Mouse (Mus musculus): ENCODE data around the gene Ntf5. TPM values are rescaled to one million over a fixed set of nuclear protein-coding genes. Genes with fewer than 3 reads are reported as not detected.
A peak's percentile ranks its signal among the peaks of the same experiment; 100 is the strongest.

The Ntf5 gene
- polyA plus RNA-seq, 1 experiment from 2014 or later = 5.2 TPM

DNA sequence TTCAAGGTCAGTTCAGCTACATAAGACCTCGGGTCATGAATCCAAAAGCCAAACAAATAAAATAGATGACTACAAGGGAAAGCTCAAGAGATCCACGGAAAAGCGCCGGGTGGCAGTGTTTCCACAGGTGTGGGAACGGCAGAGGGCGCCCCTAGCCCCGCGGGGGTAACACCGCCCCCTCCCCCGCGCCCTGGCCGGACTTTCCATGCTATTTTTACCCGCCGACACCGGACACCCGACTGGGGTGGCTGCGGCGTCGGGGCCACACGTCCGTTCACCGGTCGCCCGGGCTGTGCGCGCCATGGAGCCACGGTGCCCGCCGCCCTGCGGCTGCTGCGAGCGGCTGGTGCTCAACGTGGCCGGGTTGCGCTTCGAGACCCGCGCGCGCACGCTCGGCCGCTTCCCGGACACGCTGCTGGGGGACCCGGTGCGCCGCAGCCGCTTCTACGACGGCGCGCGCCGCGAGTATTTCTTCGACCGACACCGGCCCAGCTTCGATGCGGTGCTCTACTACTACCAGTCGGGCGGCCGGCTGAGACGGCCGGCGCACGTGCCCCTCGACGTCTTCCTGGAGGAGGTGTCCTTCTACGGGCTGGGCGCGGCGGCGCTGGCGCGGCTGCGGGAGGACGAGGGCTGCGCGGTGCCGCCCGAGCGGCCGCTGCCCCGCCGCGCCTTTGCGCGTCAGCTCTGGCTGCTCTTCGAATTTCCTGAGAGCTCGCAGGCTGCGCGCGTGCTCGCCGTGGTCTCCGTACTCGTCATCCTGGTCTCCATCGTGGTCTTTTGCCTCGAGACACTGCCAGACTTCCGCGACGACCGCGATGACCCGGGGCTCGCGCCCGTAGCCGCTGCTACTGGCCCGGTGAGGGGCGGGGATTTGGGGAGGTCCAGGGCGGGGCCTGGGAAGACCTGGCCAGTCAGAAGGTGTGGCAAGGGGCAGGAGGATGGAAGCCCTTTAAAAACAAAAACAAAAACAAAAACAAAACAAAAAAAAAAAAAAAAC is 7.0 kb upstream of the Ntf5 start:
- Histone ChIP-seq H3K27me3 (peaks cover 66% of the 10 kb centered on the region), H3K36me3 (no peaks in the 10 kb centered on the region), H3K27ac (no peak overlapping the region), H3K4me3 (peak overlapping the region; percentile 40), H3K4me1 (0 out of 2 replicates have a peak, but pooled peaks cover 4% of the 10 kb centered on the region), H3K9me3 (no peaks in the 10 kb centered on the region), H3K9ac (peak overlapping the region; percentile 33), H3K4me2 (replicated peaks) (peak overlapping the region; percentile 63)
- 2% methylated on average over 113 of the region's 114 CpGs for WGBS
- ATAC-seq (ENCODE audit: insufficient number of reproducible peaks, insufficient read depth, low FRiP score, low TSS enrichment) = no peak

DNA sequence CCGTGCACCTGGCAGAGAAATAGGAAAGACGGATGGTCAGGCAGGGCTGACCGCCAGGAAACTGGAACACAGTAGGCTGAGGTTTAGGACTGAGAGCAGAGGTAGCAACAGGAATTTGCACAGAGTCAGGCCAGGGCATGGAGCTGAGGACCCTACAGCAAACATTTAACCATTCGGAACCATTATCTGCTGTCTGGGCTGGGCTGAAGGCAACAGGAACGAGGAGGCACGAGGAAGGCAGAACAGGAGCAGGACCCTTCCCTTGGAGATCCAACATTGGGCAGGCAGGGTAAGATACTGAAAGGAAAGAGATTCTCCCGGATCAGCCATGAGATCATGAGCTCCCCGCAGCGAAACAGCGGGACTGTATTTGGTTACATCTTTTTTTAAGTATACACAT is 5.7 kb upstream of the Ntf5 start:
- Histone ChIP-seq H3K27ac (no peak overlapping the region), H3K36me3 (no peaks in the 10 kb centered on the region), H3K9me3 (no peaks in the 10 kb centered on the region), H3K4me1 (0 out of 2 replicates have a peak, but pooled peaks cover 4% of the 10 kb centered on the region), H3K4me2 (replicated peaks) (no peak overlapping the region), H3K4me3 (no peak overlapping the region), H3K9ac (no peak overlapping the region), H3K27me3 (peaks cover 77% of the 10 kb centered on the region)
- no peak for ATAC-seq (ENCODE audit: insufficient number of reproducible peaks, insufficient read depth, low FRiP score, low TSS enrichment)
- WGBS = 82% methylated on average over 10 of the region's 10 CpGs

DNA sequence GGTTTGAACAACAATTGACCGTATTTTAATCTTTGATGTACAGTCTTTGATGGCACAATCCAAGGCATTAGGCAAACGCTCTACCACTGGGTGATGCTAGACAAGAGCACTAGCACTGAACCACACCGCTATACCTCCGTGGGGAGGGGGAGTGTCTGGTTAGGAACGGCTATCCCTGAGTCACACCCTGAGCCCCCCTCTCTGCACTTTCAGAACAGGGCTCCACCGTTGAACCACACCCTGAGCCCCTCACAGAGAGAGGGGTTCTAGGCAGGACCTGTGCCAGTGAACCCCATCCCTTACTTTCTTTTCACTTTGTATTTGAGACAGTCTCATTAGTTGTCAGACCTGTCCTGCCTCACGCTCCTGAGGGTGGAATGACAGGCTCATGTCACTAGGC is 5.1 kb upstream of the Ntf5 start:
- H3K27ac ChIP-seq = no peak overlapping the region
- 71% methylated on average over 7 of the region's 7 CpGs for WGBS
- no peak overlapping the region for H3K4me3 ChIP-seq
- peaks cover 82% of the 10 kb centered on the region for H3K27me3 ChIP-seq
- no peaks in the 10 kb centered on the region for H3K9me3 ChIP-seq
- no peak overlapping the region for H3K4me2 ChIP-seq (replicated peaks)
- no peak for ATAC-seq (ENCODE audit: insufficient number of reproducible peaks, insufficient read depth, low FRiP score, low TSS enrichment)
- no peak overlapping the region for H3K9ac ChIP-seq
- H3K4me1 ChIP-seq = peaks cover 9% of the 10 kb centered on the region; the same call in 1 of the 2 replicates
- no peaks in the 10 kb centered on the region for H3K36me3 ChIP-seq

DNA sequence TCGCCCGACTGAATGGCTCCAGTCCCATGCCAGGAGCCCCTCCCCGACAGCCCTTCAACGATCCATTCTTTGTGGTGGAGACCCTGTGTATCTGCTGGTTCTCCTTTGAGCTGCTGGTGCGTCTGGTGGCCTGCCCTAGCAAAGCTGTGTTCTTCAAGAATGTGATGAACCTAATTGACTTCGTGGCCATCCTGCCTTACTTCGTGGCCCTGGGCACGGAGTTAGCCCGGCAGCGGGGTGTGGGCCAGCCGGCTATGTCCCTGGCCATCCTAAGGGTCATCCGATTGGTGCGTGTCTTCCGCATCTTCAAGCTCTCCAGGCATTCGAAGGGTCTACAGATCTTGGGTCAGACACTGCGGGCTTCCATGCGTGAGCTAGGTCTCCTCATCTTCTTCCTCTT is 4.5 kb upstream of the Ntf5 start:
- Histone ChIP-seq H3K27me3 (peaks cover 88% of the 10 kb centered on the region), H3K36me3 (no peaks in the 10 kb centered on the region), H3K4me3 (no peak overlapping the region), H3K9ac (no peak overlapping the region), H3K4me1 (peaks cover 15% of the 10 kb centered on the region), H3K9me3 (no peaks in the 10 kb centered on the region), H3K4me2 (replicated peaks) (no peak overlapping the region), H3K27ac (no peak overlapping the region)
- 87% methylated on average over 17 of the region's 17 CpGs for WGBS
- no peak for ATAC-seq (ENCODE audit: insufficient number of reproducible peaks, insufficient read depth, low FRiP score, low TSS enrichment)

- no peak overlapping the region for H3K4me2 ChIP-seq (replicated peaks)
- H3K9me3 ChIP-seq = no peaks in the 10 kb centered on the region
- no peak overlapping the region for H3K4me3 ChIP-seq
- H3K4me1 ChIP-seq = peaks cover 19% of the 10 kb centered on the region
- H3K27me3 ChIP-seq = peaks cover 95% of the 10 kb centered on the region
- ATAC-seq (ENCODE audit: insufficient number of reproducible peaks, insufficient read depth, low FRiP score, low TSS enrichment) = no peak
- WGBS = 87% methylated on average over 8 of the region's 8 CpGs
- H3K36me3 ChIP-seq = no peaks in the 10 kb centered on the region
- H3K27ac ChIP-seq = no peak overlapping the region
- no peak overlapping the region for H3K9ac ChIP-seq
Observed at GRCm38 (mm10) chr7:45409497-45410163, 3.9 kb upstream of the Ntf5 start.

- H3K4me3 ChIP-seq = no peak overlapping the region
- no peaks in the 10 kb centered on the region for H3K36me3 ChIP-seq
- 81% methylated on average over 2 of the region's 2 CpGs for WGBS
- H3K4me2 ChIP-seq (replicated peaks) = no peak overlapping the region
- H3K27ac ChIP-seq = no peak overlapping the region
- no peak overlapping the region for H3K9ac ChIP-seq
- H3K9me3 ChIP-seq = no peaks in the 10 kb centered on the region
- peaks cover 97% of the 10 kb centered on the region for H3K27me3 ChIP-seq
- ATAC-seq (ENCODE audit: insufficient number of reproducible peaks, insufficient read depth, low FRiP score, low TSS enrichment) = no peak
- peaks cover 23% of the 10 kb centered on the region for H3K4me1 ChIP-seq
Observed at GRCm38 (mm10) chr7:45412421-45412820, 1.1 kb upstream of the Ntf5 start.

- H3K36me3 ChIP-seq = no peaks in the 10 kb centered on the region
- peak overlapping the region; percentile 72 for H3K9ac ChIP-seq
- H3K4me3 ChIP-seq = peak overlapping the region; percentile 57
- H3K4me2 ChIP-seq (replicated peaks) = peak overlapping the region; percentile 91
- H3K4me1 ChIP-seq = peaks cover 35% of the 10 kb centered on the region
- no peaks in the 10 kb centered on the region for H3K9me3 ChIP-seq
- peak overlapping the region; percentile 77 for H3K27ac ChIP-seq
- 0 out of 2 replicates have a peak, but pooled peaks have one; percentile 22 for ATAC-seq (ENCODE audit: insufficient number of reproducible peaks, insufficient read depth, low FRiP score, low TSS enrichment)
- H3K27me3 ChIP-seq = peaks cover 97% of the 10 kb centered on the region
- WGBS = 2% methylated on average over 26 of the region's 27 CpGs
Observed at GRCm38 (mm10) chr7:45413864-45414739, 607 bp downstream of the Ntf5 start.

- Histone ChIP-seq H3K4me2 (replicated peaks) (no peak overlapping the region), H3K36me3 (no peaks in the 10 kb centered on the region), H3K4me1 (peaks cover 36% of the 10 kb centered on the region), H3K4me3 (peak overlapping the region; percentile 57; the same call in 1 of the 2 replicates), H3K9me3 (no peaks in the 10 kb centered on the region), H3K27ac (no peak overlapping the region), H3K9ac (no peak overlapping the region), H3K27me3 (peaks cover 95% of the 10 kb centered on the region)
- no peak for ATAC-seq (ENCODE audit: insufficient number of reproducible peaks, insufficient read depth, low FRiP score, low TSS enrichment)
- 44% methylated on average over 12 of the region's 12 CpGs for WGBS
Observed at GRCm38 (mm10) chr7:45414740-45415224, 1.3 kb downstream of the Ntf5 start.

DNA sequence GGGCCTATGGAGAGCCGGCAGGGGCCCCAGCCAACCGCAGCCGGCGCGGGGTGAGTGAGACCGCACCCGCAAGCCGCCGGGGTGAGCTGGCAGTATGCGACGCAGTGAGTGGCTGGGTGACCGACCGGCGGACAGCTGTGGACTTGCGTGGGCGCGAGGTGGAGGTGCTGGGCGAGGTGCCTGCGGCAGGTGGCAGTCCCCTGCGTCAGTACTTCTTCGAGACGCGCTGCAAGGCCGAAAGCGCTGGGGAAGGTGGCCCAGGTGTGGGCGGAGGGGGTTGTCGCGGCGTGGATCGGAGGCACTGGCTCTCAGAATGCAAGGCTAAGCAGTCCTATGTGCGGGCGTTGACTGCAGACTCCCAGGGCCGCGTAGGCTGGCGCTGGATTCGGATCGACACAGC is 2.1 kb downstream of the Ntf5 start:
- Histone ChIP-seq H3K4me2 (replicated peaks) (peak overlapping the region; percentile 34), H3K27ac (no peak overlapping the region), H3K9ac (peak overlapping the region; percentile 27; the same call in 1 of the 2 replicates), H3K27me3 (peaks cover 95% of the 10 kb centered on the region), H3K4me3 (peak overlapping the region; percentile 20), H3K9me3 (no peaks in the 10 kb centered on the region), H3K4me1 (peaks cover 45% of the 10 kb centered on the region), H3K36me3 (peaks cover 1% of the 10 kb centered on the region; the same call in 1 of the 2 replicates)
- ATAC-seq (ENCODE audit: insufficient number of reproducible peaks, insufficient read depth, low FRiP score, low TSS enrichment) = no peak
- 13% methylated on average over 37 of the region's 37 CpGs for WGBS

DNA sequence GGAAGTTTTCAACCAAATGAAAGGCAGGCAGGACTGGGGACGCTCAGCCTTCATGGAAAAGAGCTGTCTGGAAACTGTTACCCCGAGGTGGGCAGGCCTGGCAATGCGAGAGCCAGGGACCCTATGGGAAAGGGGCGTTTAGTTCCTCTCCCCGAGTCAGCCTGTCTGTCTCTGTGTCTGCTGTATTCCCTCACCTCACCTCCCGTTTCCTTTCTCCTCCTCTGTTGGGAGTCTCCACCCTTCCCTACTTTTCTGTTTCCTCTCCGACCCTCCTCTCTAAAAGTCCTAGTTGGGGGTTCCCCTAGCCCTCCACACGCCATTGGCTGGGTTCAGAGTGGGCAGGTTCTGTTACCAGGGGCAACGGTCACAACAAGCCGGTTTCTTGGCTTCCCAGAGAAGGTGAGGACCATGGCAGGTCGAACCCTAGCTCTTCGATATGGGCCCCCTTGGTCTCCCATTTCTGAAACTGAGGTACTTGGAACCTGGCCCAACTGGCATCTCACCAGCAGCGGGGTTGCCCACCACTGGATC is 4.5 kb downstream of the Ntf5 start:
- WGBS = 8% methylated on average over 13 of the region's 13 CpGs
- Histone ChIP-seq H3K4me2 (replicated peaks) (peak overlapping the region; percentile 27), H3K9me3 (no peaks in the 10 kb centered on the region), H3K9ac (peak overlapping the region; percentile 16; the same call in 1 of the 2 replicates), H3K27ac (peak overlapping the region; percentile 50), H3K4me1 (peaks cover 43% of the 10 kb centered on the region), H3K36me3 (peaks cover 25% of the 10 kb centered on the region), H3K4me3 (no peak overlapping the region), H3K27me3 (peaks cover 84% of the 10 kb centered on the region)
- no peak for ATAC-seq (ENCODE audit: insufficient number of reproducible peaks, insufficient read depth, low FRiP score, low TSS enrichment)

Data from embryonic facial prominence, embryonic 12.5 days (tissue).